Mouse (Mus musculus) liver, embryonic 14.5 days (tissue): ENCODE measurements at regions not wholly inside any gene's neighbourhood (a gene's known extent, or its start where the extent isn't known, plus 50 kb on each side); places are given as distances from the start of the nearest gene placed in this dataset.

Experiments
- CTCF ChIP-seq: IDR thresholded peaks from 2 replicates; pipeline ENCODE4 v1.5.1; 2016; ENCODE audit warnings: antibody characterized with exemption, low read depth, control low read depth
- EP300 ChIP-seq: IDR thresholded peaks from 2 replicates; pipeline ENCODE4 v1.6.1; 2016; ENCODE audit warnings: antibody characterized with exemption, low read depth

- TF ChIP-seq CTCF, result no peak
- TF ChIP-seq EP300, result no peak
These were observed 449.1 kb upstream of the Adamts9 start for GRCm38 (mm10) chr6:93392402-93392801.
